In the genomic region with DNA sequence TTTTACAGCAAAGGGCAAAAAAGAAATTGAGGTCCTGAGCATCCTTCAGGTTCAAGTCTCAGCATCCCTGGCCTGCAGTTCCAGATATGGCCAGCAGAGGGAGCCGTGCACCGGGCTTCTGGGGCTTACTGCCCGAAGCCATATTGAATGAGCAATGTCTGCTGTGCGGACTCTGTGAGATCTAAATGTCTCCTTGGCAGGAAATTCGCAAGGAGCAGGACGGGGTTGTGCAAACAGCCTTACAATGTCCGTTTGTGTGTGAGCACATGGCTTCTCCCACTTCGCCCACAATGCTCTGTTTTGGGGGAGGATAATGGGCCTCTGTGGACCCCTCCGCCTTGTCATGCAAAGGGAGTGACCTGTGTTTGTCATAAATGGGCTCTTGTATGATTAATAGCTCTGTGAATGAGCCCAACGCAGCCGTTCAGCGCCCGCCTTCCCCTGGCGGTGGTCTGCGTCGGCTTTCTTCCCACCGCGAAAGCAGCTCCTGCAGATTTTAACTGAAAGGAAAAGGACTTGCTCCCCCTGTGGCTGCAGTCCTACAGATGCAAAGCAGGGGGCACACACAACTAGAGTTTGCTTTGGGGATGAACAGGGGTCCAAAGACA, we compare ENCODE assay signal across 8 mouse cellular contexts.
DNase-seq lines count a peak whose midpoint lies in the region; ATAC-seq and TF ChIP-seq lines count a peak whose summit lies in the region.

No protein-coding gene starts in this region.

- no peaks in the 10 kb centered on the region for H3K27me3 ChIP-seq in hindbrain, postnatal 0 days (ENCODE audit: insufficient read depth, low read length)

- H3K4me1 ChIP-seq in hindbrain, postnatal 0 days (ENCODE audit: insufficient read depth, low read length), result no peaks in the 10 kb centered on the region

- peak overlapping the region; percentile 27 for H3K4me3 ChIP-seq in hindbrain, postnatal 0 days (ENCODE audit: low read length)

- peak overlapping the region; percentile 46 for H3K9ac ChIP-seq in hindbrain, postnatal 0 days (replicated peaks; ENCODE audit: low read length)

- H3K4me2 ChIP-seq in hindbrain, postnatal 0 days (ENCODE audit: low read depth, low read length), result peak overlapping the region; percentile 59

- DNase-seq in ZHBTc4 (ENCODE audit: low read depth, low spot score), result peak; percentile 87
- peak; percentile 58 to 76 for DNase-seq in gastrocnemius, adult 8-10 months (ENCODE audit: low spot score in 2 of 2)
- DNase-seq in hindbrain, postnatal 0 days (ENCODE audit: low spot score), result peak; percentile 94
- peak; percentile 89 to 96 for DNase-seq in left cerebral cortex, adult 18-20 months (ENCODE audit: low spot score in 2 of 2)
- DNase-seq in lung, postnatal 4 days, result peak; percentile 86 to 92
- DNase-seq in right cerebral cortex, adult 18-20 months, result peak; percentile 88
- peak; percentile 67 for DNase-seq in urinary bladder, postnatal 10 days (ENCODE audit: low spot score)

- peak overlapping the region; percentile 91 for H3K27ac ChIP-seq in hindbrain, postnatal 0 days

- peak; percentile 98 for TF ChIP-seq CTCF in hindbrain, postnatal 0 days (IDR thresholded peaks at IDR 0.05; ENCODE audit: low read depth)

- no peaks in the 10 kb centered on the region for H3K9me3 ChIP-seq in hindbrain, postnatal 0 days (ENCODE audit: low read length)

- no peaks in the 10 kb centered on the region for H3K36me3 ChIP-seq in hindbrain, postnatal 0 days (ENCODE audit: insufficient read depth, low read length)

- ATAC-seq in common myeloid progenitor, adult 5-6 weeks (replicated peaks; ENCODE audit: low read depth, poor library complexity, severe bottlenecking), result peak; percentile 68
- ATAC-seq in hindbrain, postnatal 0 days, result peak; percentile 93

- 9% methylated on average over 18 of the region's 18 CpGs for WGBS in hindbrain, postnatal 0 days

Comparison
In these comparisons a context has a peak if more than half of its experiments do, and no peak if none do; other contexts are left out.
1. Peak in every context shown above with its lines: DNase-seq, ATAC-seq, H3K4me3 ChIP-seq and H3K27ac ChIP-seq.